Mouse (Mus musculus) adrenal gland, postnatal 4 days (tissue): ENCODE results near the gene Trim71. TPM values are rescaled to one million over a fixed set of nuclear protein-coding genes. Genes with fewer than 3 reads are reported as not detected.

Experiments used
- DNase-seq, 2 experiments: peaks; one replicate each; pipeline ENCODE4 v3.0.0; 2021 to 2022; ENCODE audit warnings: low spot score in 2 of 2, mixed read lengths in 2 of 2
- total RNA-seq, 2 experiments: library from RNA; stranded (reverse); gene quantifications; 2 replicates each; pipeline ENCODE4 v1.2.3; 2021

Gene Trim71
- total RNA-seq, 2 experiments from 2014 or later = 0.36 TPM; not detected in 1

DNA sequence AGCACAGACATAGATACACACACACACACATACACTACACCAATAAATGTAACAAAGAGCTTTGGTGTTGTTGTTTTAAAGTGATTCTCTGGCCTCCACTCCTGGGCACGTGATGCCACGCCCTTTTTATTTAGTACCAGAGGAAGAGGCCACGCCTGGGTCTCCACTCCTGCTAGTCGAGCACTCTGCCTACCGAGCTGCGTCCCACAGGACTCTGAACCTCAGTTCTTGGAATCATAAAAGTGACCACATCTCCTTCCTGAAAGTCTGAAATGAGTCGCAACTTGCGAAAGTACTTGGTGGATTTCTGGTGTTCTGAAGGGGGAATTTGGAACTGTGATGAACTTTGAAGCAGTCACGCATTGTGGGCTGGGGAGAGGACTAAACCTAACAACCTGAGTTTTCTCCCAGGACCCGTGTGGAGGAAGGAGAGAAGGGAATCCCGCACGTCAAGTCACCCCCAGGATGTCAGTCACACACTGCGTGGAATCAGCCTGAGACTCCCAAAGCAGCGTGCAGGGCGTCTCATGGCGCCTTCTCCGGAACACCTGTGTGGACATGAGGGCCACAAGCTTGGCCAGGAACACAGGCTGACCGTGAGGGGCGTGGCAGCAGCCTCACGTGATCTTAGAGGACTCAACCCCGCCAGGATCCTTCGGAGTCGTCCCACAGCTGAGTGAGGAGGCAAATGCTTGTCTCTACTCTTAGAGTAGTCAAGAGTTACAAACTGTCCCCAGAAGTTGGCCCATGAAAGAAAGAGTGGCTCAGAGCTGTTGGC, 76.5 kb downstream of the Trim71 start:
- DNase-seq = no peak

DNA sequence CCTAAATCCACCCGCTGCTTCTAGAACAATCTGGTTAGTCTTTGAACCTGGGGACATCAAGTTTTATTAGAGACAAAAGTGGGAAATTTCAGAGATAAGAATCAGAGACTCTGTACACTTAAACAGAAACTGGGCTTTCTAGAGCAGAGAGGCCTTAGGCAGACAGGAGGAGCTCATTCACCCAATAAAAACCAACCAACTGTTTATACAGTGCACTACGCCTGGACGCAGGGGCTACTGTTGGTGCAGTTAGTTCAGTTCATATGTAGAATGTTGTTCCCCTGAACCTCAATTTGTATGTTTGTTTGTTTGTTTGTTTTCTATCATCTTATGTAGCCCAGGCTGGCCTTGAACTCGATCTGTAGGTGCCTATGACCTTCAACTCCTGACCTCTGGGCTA, 77.4 kb downstream of the Trim71 start:
- no peak for DNase-seq

DNA sequence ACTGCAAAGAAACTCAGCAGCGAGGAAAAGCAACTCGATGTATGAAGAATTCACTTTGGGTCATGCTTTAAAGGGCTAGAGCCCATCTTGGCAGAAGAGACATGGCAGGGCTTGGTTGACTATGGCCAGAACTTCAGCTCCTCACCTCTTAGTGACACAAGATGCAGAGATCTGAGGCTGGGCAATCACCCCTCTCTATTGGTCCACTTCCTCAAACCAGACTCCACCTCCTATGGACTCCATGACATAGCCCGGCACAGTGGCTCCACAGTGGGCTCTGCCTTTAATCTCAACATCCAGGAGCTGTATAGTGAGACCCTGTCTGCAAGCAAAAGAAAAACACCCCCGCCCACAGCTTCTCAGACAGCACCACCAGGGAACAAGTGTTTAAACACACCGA, 79.4 kb downstream of the Trim71 start:
- no peak for DNase-seq

DNA sequence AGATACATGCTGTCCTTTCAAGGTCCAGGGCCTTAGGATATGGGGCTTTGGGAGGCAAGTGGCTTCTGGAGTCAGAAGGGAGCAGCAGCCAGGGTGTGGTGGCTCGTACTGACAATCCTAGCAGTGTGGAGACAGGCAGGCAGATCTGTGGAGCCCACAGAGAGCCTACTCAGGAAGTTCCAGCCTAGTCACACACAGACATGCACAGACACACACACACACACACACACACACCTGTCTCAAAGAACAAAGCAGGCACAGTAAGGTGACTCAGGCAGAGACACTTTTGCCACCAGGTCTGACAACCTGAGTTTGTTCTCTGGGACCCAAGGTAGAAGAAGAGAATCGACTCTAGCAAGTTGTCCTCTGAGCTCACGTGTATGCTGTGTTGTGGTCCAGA, 83.2 kb downstream of the Trim71 start:
- DNase-seq = no peak

DNA sequence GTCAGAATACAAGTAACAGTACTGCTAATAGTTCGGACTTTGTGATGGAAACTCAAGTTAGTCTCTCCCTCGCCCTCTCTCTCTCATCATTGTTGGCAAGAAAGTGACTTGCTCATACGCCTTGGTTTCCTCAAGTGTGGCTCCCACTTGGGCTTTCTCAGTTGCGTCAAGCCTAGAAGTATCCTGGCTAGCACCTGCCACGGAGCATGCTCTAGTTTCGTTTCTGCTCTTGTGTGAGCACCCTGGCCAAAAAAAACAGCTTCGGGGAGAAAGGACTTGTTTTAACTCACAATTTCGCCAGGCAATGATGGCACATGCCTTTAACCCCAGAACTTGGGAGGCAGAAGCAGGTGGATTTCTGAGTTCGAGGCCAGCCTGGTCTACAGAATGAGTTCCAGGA, 87.2 kb downstream of the Trim71 start:
- DNase-seq = no peak

DNA sequence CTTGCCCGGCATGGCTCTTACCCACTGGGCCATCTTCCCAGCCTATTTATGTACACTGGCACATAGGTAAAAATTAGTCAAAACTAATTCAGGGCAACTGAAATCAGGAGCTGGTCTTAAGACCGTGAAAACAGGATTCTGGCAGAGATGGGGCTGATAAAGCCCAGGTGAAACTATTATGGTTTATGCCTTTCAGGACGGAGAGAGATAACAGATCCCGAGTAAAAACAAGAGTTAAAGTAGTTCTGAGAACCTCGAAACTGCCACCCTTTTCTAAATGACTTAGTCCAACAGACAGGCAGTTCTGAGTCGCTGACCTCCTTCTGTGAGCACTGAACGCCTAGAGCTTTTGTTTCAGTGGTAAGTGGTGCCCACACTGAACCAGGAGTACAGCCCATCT, 92.3 kb downstream of the Trim71 start:
- no peak for DNase-seq

DNA sequence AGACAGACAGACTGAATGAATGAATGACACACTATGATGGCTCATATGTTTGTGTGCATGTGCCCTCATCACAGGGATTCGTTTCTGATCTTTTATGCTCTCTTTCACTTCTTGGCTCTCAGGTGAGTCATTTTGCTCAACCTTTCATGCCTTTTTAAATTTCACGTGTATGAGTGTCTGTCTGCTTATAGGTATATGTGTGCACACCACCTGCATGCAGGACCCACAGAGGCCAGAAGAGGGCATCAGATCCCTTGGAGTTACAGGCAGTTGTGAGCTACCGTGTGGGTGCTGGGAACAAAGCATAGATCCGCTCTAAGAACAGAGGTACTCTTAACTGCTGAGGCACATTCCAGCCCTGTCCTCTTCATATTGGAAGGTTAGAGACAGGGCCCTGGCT, 95.5 kb downstream of the Trim71 start:
- no peak for DNase-seq

DNA sequence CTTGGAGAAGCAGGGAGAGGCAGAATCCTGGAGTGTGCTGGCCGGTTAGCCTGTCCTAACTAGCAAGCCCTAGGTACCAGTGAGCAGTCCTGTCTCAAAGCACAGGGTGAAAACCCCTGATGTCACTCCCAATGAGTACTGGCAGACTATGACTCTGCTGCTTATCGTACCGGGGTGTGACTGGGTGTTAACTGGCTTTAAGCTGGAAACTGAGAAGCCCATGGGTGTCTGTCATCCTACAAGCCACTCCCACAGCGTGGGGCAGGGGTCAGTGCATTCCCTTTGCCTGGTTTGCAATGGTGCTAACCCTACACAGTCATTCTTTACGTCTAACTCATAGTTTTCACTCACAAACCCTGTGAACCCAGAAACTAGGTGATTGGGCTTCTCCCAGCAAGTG, 96.0 kb downstream of the Trim71 start:
- DNase-seq = no peak

DNA sequence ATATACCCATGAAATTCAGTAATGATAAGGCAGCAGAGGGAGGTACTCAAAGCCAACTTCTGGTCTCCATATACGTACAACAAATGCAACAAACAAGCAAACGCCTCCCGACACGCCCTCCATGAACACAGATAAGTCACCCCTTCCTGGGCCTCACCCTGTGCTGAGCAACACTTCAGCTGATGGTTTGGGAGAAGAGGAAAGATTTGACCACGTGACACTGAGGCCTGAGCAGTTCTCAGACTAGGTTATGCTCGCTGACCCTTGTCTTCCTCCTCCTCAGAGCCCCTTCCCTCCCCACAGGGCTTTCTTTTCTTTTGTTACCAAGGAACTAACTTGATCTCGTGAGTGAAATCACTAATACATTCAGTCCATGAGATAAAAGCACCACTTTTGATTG, 97.3 kb downstream of the Trim71 start:
- no peak for DNase-seq

DNA sequence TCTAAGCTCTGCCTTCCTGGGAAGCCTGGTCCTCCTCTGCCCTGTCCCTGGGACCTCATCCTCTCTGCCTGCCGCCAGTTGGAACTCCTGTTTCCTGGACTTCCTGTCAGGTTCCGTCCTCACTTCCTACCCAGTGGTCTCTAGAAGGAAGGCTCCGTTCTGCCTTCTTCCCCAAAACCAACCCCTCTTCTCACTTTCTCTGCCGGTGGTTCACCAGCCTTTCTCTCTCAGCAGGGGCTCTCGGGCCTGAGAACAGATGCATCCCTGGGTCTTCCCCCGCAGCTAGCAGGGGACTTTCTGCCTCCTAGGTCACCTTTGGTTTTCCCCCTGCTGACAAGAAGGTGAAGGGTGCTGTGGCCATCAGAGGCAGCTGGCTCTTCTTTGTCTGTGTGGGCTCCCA, 98.7 kb downstream of the Trim71 start:
- no peak for DNase-seq

DNA sequence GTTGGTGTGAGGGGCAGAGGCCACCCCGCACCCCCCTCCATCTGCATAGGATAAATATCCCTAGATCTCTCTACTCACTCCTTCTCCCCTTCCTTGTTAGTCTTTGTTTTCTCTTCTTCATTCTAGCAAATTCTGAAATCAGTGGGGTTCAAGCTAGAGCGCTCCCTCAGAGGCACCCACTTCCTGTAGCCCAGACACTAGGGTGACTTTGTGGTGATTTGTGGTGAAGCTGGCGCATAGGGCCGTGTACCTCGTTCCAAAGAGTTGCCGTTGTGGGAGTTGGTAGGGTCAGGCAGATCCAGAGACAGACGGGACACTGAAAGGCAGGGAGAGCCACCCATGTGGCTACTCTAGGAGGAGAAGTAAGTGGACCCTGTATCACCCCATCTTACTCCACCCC, 101.6 kb downstream of the Trim71 start:
- DNase-seq = no peak

DNA sequence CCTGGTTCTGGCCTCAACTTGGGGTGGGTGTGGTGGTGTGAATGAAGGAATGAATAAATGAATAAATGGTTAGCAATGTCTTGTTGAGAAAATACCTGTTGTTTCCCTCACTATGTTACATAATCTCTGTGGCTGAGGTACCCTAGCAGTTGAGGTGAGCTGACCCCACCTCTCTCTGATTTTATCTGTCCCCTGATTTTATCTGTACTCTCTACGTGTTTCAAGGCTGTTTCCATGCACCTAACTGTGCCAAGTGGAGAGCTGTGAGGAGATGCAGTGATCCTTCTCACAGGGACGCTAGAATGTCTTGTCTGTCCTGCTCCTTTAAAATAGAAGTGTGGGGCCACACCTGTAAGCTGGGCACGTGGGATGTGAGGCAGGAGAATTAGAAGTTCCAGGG, 105.7 kb downstream of the Trim71 start:
- DNase-seq = no peak

Other genes starting within 250 kb of the Trim71 start
- gene Bcl2a1c, start 234.2 kb downstream of the Trim71 start, total RNA-seq = not detected
- 100 to 1,000 TPM; 155 to 160 TPM for gene Crtap, start 173.7 kb downstream of the Trim71 start, total RNA-seq
- gene Glb1, start 163.3 kb downstream of the Trim71 start, total RNA-seq = 10 to 100 TPM; 38.7 to 45.5 TPM
- 10 to 100 TPM; 10.6 to 10.8 TPM for gene Tmppe, start 163.3 kb downstream of the Trim71 start, total RNA-seq
- gene Ccr4, start 59.5 kb downstream of the Trim71 start, total RNA-seq = not detected
- gene C130032M10Rik, start 48.7 kb downstream of the Trim71 start, total RNA-seq = not detected
- gene Cnot10, start 75.8 kb upstream of the Trim71 start, total RNA-seq = 10 to 100 TPM; 59.5 to 61.9 TPM
- 10 to 100 TPM; 45.7 to 49.6 TPM for gene Dync1li1, start 124.4 kb upstream of the Trim71 start, total RNA-seq
- gene Cmtm6, start 166.7 kb upstream of the Trim71 start, total RNA-seq = 10 to 100 TPM; 75.0 to 75.9 TPM
- 10 to 100 TPM; 59.6 to 62.7 TPM for gene Cmtm7, start 217.5 kb upstream of the Trim71 start, total RNA-seq